Mouse (Mus musculus) cerebellum, postnatal 25 days (tissue): ENCODE data around the gene Nup107.

Experiments used
- DNase-seq, 2 experiments: peaks; one replicate each; pipeline ENCODE4 v3.0.0; 2021; ENCODE audit warnings: mixed read lengths in 2 of 2

Gene Nup107

DNA sequence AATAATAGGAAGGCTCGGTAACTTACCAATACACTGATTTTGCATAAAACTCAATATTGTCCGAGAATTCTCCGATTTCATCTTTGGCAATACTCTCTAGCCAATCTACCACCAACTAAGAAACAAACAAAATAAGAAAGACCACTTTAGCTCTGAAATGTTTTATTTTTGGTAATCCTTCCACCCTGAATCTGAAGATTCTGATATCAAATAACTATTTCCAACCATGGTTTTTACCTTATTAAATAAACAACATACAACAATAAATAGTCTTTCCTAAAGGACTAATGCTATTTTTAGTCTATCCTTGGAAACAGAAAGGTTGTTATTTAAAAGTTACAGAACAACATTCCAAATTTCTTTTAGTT lies 15.4 kb downstream of the Nup107 start:
- no peak for DNase-seq

GRCm38 (mm10) chr10:117776281-117777102 lies 16.0 kb downstream of the Nup107 start:
- DNase-seq = no peak

GRCm38 (mm10) chr10:117775401-117776144 lies 16.9 kb downstream of the Nup107 start:
- DNase-seq = no peak

GRCm38 (mm10) chr10:117774817-117775120 lies 17.7 kb downstream of the Nup107 start:
- DNase-seq = no peak

GRCm38 (mm10) chr10:117774011-117774816 lies 18.3 kb downstream of the Nup107 start:
- no peak for DNase-seq

GRCm38 (mm10) chr10:117773106-117773720 lies 19.3 kb downstream of the Nup107 start:
- DNase-seq = no peak

DNA sequence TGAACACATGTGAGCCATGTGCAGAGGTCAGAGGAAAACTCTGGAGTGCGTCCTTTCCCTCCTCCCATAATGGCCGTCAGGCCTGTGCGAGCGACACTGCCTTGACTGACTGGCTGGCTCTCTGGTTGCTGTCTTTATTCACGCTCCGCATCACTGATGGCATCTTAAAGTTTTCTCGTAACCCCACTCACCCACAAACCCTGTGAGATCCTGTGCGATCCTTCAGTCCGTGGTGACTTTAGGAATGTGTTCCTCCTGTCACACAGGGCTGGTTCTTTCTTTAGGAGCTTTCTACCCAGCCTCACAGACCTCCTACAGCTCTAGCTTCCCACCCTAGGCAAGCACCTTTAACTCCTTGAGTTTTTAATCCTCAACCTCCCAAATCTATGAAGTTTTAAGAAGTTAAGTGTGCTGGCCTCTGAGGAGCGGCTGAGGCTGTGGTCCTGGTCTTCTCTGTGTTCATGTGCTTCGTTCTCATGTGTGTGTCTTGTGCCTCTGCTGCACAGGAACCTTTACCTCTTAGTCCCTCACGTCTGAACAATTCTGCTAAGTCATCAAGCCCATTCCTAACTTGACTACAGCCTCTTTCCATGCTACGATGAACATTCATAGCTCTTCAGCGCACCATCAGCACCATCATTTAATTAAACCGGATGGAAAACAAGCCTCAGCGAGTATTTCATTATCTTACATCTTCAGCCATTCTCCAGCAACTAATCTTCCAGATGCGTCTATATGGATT lies 20.0 kb downstream of the Nup107 start:
- no peak for DNase-seq

- no peak for DNase-seq
These were observed 21.4 kb downstream of the Nup107 start for GRCm38 (mm10) chr10:117771131-117771510.

DNA sequence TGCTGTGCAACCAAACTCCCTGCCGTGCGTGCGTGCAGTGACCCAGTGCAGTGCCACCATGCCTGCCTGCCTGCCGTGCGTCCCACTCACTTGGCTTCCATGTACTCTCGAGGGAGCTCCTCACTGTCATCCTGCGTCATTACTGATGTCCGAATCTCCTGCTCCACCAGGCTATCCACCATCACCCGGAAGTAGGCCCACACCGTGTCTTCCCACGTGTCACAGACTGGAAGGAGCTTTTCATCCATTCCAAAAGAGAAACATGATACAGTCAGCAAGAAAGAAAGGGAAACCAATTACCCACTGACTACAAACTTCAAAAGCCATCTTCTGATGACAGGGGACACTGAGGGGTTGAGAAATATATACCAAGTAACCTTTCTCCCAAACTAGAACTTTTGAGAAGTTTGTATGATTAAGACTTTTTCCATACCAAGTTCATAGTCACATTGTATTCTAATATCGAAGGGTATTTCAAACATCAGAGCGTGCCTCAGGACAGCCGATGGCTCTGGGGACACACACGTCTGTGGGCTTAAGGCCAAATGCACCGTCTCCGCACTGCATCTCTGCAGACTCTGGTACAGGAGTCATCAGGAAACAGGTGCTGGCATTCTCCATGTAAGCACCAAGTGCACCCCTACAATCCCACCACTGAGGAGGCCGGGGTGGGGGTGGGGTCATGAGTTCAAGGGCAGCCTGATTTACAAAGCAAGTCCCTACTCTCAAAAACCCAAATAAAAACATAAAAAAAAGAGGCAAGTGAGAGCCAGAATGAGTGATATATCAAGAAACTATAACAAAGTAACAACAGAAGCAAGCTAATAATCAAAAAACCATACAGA lies 22.0 kb downstream of the Nup107 start:
- no peak for DNase-seq

DNA sequence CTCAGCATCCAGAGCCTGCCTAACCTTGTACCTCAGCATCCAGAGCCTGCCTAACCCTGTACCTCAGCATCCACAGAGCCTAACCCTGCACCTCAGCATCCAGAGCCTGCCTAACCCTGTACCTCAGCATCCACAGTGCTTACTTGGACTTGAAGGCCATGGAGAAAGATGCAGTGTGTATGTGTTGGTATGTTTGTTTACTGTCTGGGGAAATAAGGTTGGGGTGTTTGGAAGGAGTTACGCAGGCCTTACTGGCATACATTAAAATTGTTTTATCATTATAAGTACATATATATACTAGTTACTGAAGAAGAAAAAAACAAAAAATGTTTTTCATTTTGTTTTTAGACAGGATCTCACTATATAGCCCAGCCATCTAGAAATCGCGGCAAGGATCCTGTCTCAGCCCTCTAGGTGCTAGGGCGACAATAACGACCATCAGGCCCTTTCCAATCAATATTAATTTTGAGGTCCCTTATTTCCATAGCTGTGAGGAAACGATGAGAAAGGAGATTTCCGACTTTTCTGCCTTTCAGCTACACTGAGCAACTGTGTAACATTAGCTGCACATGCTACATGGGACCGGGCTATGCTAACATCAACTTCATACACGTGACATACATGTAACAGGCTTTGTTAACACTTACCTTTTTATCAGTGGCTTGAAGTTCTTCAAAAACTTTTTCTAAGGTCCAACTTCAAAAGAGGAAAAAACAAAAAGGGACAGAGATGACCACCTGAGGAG lies 22.8 kb downstream of the Nup107 start:
- no peak for DNase-seq

DNA sequence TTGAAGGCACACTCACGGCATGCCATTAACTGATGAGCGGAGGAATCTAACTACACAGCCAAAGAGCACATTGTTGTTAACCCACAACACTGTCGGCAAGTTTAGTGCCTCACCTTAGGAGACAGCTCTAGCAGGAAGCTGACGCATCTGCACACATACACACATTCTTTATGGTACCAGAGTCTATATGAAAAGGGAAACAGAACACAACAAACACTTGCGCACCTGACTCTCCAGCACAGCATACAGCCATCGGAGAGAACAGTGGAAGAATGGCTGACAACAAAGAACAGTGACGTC lies 24.4 kb downstream of the Nup107 start:
- no peak for DNase-seq

GRCm38 (mm10) chr10:117767286-117768140 lies 25.0 kb downstream of the Nup107 start:
- DNase-seq = no peak

DNA sequence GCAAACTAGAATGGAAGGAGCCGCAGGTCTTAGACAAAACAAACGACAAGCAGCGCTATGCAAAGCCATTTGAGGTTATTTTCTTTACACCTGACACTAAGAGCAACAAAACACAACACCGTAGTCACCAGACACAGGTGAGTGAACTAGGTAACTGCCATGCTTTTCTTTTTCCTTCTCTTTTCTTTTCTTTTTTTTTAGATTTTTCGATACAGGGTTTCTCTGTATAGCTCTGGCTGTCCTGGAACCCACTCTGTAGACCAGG lies 25.7 kb downstream of the Nup107 start:
- DNase-seq = no peak

- DNase-seq = no peak
These were observed 26.2 kb downstream of the Nup107 start for GRCm38 (mm10) chr10:117766111-117766895.

DNA sequence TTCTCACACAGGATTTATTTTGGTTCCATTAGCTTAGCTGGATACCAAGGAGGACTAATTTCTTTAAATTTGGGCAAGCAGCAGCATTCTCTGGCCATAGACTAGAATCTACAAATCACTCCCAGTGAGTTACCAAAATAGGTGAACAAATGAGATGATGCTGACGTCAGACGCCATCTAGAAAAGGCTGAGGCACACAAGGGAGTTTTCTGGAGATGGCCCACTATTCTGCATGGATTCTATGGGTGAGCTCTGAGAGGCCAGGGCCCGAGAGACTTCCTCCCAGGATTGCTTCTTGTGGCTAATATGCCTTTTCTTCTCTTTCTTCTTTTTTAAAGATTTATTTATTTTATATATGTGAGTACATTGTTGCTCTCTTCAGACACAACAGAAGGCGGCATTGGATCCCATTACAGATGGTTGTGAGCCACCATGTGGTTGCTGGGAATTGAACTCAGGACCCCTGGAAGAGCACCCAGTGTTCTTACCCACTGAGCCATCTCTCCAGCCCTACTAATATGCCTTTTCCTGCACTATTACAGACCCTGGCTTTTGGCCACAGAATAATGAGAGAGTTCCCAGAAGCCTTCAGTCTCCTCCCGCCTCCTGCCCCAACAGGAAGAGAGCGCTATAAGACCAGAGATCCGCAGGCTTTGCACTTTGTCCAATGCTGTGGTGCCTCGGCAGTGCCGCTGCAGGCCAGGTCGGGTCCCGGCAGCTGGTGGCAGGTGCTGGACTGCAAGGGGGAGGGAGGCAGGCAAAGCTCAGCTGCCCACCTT lies 27.2 kb downstream of the Nup107 start:
- no peak for DNase-seq

GRCm38 (mm10) chr10:117764598-117764997 lies 27.9 kb downstream of the Nup107 start:
- no peak for DNase-seq

DNA sequence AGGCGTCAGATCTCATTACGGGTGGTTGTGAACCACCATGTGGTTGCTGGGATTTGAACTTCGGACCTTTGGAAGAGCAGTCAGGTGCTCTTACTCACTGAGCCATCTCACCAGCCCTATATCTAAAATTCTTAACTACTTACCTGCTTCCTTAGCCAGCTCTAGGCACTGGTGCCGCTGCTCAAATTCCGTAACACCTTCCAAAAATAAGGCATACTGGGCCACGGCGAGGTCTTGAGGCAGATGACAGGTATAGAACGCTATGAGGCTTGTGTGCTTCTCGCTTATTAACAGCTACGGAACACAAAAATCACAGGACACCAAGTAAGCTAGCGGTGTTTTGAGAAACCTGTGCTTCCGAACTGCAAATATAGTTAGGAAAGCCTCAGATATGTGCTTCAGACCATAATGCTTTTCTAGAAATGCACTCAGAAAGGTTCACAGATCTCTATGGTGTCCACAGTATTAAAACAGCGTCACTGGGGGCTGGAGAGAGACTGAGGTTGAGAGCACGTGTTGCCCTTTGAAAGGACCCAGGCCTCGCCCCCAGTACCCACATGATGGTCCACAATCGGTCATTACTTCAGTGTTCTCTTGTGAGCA lies 28.8 kb downstream of the Nup107 start:
- DNase-seq = no peak

DNA sequence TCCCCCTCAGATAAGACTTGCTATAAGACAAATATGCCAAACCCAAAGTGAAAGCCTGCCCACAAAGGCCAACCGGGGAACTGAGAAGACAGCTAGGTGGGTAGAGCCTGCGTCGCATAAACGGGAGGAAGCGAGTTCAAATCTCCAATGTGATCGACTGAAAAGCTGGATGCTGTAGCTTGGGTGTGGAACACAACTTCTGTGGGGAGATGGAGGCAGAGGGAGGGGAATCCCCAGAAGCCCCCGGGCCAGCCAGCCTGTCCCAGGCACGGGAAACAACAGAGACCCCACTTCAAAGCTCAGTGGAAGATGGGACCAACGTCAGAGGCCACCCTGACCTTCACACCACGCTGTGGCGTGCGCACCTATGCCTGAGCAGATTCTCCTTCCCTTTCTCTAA lies 29.5 kb downstream of the Nup107 start:
- no peak for DNase-seq
